Mouse (Mus musculus) kidney, adult 11 months (tissue): Measurements from ENCODE around the gene Tmem144.

Source experiments
- DNase-seq: peaks from one replicate; pipeline ENCODE4 v3.0.0; 2022

Tmem144 gene

DNA sequence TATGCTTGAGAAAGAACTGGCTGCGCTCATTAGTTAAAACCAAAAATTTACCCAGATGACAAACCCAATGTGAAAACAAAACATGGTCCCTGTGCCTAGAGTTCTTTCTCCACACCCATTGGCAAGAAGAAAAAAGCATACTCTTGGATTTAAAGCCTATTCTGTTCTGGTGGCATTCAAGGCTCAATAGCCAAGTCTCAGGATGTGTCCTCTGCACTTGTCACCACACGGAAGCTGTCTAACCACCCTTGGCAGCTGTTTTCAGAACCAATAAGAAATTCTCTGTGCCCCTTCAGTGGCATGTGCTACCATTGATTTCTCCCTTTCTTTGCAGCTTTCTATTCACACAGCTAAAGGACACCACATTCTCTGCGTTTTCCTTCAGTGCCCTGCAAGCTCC is 5.6 kb upstream of the Tmem144 start:
- DNase-seq: no peak

DNA sequence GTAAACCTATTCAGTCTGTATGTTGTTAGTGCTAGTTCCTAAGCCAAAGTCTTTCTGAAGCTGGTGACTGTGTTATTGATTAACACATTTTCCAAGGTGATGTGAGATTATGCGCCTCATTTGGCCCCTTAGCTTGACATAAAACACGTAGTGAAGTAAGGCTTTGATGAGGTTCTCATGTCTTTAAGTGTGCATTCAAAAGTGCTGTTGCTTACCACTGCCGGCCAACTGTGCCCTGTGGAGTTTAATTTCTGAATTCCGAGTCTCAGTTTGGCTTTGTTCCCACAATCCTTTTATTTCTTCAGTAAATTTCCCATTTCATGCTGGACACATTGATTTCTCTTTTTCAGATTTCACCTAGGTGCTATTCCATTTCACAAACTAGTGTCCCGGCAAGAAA is 5.2 kb upstream of the Tmem144 start:
- DNase-seq: no peak

- no peak for DNase-seq
Observed at GRCm38 (mm10) chr3:79852108-79852507, 465 bp downstream of the Tmem144 start.

- no peak for DNase-seq
Observed at GRCm38 (mm10) chr3:79850656-79851055, 1.9 kb downstream of the Tmem144 start.

- peak; percentile 78 for DNase-seq
Observed at GRCm38 (mm10) chr3:79849621-79850020, 3.0 kb downstream of the Tmem144 start.

DNA sequence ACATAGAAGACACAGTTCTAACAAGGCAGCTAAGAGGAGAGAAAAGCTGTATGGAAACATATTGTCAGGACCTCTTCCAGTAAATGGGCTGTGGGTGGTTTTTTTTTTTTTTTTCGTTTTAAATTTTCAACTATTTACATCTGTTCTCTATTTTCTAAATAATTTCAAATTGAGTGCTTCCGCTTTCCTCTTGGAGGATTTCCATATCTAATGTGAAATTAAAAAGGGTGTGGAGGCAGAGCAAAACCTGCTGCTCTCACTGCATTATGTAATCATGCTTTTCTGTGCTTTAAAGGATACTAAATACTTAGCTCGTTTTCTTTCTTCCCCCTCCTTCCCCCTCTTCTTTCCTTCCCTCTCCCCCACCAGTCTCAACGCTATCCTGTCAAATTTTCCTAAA is 3.7 kb downstream of the Tmem144 start:
- DNase-seq: no peak

- no peak for DNase-seq
Observed at GRCm38 (mm10) chr3:79846633-79847032, 5.9 kb downstream of the Tmem144 start.

GRCm38 (mm10) chr3:79843999-79844398 is 8.6 kb downstream of the Tmem144 start:
- DNase-seq: no peak

GRCm38 (mm10) chr3:79842616-79843016 is 10.0 kb downstream of the Tmem144 start:
- peak; percentile 81 for DNase-seq

- DNase-seq: peak; percentile 70
Observed at GRCm38 (mm10) chr3:79842165-79842564, 10.4 kb downstream of the Tmem144 start.

- no peak for DNase-seq
Observed at GRCm38 (mm10) chr3:79841475-79841874, 11.1 kb downstream of the Tmem144 start.

- no peak for DNase-seq
Observed at GRCm38 (mm10) chr3:79838751-79839150, 13.8 kb downstream of the Tmem144 start.

- no peak for DNase-seq
Observed at GRCm38 (mm10) chr3:79829289-79829688, 23.3 kb downstream of the Tmem144 start.

- no peak for DNase-seq
Observed at GRCm38 (mm10) chr3:79825067-79825780, 27.3 kb downstream of the Tmem144 start.

DNA sequence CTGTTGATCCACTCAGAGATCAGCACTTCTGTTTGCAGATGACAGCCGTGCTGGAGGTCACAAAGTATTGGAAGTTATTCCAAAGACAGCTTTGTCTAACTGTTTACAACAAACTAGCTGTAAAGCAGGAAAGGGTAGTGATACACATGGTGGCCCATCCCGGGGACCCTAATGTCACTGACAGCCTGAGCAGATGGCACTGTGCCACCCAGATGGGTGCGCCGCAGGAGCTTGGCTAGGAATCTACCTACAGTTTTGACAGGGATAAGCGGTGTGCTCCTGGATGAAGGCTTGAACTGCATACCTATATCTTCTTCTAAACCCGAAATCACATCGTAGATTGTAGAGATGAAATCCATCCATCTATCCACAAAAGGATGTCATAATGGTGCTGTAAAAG is 29.4 kb downstream of the Tmem144 start:
- no peak for DNase-seq

DNA sequence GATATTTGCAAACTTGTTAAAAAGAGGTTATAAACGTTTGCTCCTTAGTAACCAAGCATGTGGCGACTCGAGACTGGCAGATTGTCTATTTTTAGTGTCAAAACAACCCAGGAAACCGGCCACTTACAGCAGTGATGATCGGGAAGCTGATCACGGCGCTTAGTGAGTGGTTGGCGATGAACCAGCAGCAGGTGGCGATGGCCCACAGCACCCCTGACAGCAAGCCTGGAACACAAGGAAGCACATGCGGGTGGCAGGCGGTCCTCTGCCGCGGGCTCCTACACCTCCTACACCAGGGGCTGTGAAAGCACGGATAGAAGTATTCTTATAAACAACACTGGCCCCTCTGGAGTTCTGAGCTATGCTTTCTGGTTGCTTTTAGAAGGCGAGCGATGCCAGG is 31.4 kb downstream of the Tmem144 start:
- DNase-seq: no peak

DNA sequence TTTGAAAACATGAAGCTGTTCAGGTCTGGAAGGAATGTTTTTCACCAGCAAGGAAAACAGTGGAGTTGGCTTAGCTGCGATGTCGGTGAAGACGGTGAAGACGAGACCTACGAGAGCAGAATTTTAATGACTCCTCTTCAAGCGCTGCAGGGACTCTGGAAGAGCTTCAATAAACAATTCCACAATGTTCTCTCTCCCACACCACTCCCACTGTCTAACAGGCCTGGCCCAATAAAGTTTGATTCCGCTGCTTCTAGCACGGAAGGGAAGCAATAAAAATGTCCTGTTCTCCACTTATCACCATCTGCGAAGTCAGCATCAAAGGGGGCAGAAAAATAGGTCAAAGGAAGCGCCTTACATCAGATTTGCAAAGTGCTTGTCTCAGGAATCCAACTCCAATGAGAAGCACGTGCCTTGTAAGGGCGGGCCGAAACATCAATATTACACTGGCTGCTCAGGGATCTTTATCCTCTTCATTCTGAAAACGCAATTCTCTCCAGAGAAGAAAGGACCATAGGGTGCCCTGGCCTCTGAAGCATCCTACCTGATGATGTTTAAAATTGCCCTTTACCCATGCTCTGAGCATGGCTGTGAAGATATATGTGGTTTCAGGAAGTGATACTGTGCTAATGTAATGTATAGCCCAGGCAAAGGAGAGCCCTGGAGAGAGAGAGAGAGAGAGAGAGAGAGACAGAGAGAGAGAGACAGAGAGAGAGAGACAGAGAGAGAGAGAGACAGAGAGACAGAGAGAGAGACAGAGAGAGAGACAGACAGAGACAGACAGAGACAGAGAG is 34.2 kb downstream of the Tmem144 start:
- no peak for DNase-seq

GRCm38 (mm10) chr3:79816229-79816628 is 36.3 kb downstream of the Tmem144 start:
- no peak for DNase-seq

DNA sequence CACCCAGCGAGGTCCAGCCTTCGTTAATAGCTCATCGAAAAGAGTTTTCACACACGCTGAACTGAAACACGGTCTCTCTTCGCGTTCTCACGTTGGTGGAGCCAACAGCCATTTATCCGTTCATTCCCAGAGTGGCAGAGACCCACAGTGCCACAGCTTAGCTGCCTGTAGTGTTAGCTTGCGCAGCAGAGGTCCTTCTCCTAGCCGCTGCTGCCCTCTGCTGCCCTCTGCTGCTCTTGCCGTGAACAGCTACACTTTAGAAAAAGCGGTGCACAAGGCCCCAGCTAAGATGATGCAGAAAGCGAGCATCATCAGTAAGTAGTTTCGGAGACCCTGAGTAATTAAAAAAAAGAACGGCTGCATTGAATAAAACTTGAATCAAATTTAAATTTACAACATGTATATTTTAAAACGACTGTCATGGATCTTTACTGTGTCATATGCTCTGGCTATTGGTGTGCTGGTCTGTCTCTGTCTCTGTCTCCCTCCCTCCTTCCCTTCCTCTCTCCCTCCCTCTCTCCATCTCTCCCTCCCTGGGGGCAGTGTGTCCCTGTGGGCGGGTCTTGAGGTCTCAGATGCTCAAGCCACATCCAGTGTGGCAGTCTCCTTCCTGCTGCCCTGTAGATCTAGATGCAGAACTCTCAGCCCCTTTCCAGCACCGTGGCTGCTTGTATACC is 38.6 kb downstream of the Tmem144 start:
- peak; percentile 31 for DNase-seq

DNA sequence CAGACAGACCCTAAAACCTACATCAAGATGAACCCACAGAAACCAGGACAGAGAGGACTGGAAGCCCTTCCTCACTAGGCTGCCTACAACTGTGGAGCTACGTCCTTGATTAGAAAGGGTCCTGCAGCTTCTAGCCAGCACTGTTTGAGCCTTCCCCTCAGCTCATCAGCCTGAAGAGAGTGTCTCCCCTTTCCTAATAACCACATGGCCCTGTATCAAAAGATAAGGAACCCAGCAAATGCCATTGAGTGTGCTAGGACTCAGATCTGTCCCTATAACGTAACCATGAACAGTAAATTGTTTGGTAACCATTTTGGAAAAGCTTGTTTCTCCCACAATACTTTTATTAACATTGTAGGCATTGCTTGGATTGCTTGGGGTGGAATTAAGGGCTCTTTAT is 40.5 kb downstream of the Tmem144 start:
- no peak for DNase-seq

GRCm38 (mm10) chr3:79811632-79812031 is 40.9 kb downstream of the Tmem144 start:
- no peak for DNase-seq

DNA sequence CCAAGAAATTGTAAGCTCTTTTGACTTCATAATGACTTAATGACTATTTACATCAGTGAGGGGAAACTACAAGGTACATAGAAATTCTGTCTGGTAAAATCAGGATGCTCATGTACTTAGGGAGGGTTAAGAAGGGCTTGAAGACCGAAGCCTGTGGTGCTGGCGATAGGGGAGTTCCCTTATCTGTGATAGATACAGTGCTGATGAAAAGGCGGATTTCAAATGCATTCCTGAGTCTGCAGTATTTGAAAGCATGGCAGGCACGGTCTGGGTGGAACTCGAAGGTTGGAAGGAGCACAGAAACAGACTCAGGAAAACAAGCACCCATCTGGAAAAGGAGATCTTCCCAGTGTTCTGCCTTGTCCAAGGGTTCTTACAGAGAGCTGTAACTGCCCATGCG is 42.0 kb downstream of the Tmem144 start:
- DNase-seq: no peak

- DNase-seq: peak; percentile 14
Observed at GRCm38 (mm10) chr3:79809180-79809567, 43.4 kb downstream of the Tmem144 start.
